Mouse (Mus musculus) small intestine, adult 2 months (tissue): ENCODE measurements around the gene Tinagl1.

Source experiments
- CTCF ChIP-seq: fragments of 200-500 bp; IDR thresholded peaks from 2 replicates; pipeline ENCODE4 v1.5.1; 2012; ENCODE audit warnings: low read depth, mild to moderate bottlenecking, control low read depth, inconsistent platforms, low read length, moderate library complexity, mixed read lengths; ENCODE audit not compliant: insufficient replicate concordance, insufficient read length; ENCODE audit errors: extremely low read depth
- POLR2A ChIP-seq: fragments of 200-500 bp; IDR thresholded peaks from 2 replicates; pipeline ENCODE4 v1.6.1; 2012; ENCODE audit warnings: low read depth, mild to moderate bottlenecking, control low read depth, inconsistent platforms, low read length, moderate library complexity

DNA sequence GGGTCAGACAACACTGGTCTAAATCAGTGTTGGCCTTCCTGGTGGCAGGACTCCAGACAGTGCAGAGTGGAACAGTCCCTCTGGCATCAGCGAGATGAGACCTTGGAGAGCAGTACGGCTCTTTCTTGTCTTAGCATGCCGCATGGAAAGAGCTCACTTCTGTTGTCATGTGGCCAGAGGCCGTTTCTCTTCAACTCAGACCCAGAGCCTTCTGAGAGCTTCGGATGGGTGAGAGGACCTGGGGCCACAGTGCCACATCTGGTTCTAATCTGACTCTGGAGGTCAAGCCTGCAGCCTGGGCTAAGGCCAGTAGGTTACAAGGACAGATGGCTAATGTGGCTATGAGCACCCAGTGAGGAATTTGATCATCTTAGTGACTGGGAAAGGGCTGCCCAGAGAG, 49.0 kb downstream of the Tinagl1 start:
- no peak for TF ChIP-seq CTCF
- no peak for TF ChIP-seq POLR2A
